Mouse (Mus musculus) midbrain, embryonic 15.5 days (tissue): ENCODE results near the gene Gm525. TPM values are rescaled to one million over a fixed set of nuclear protein-coding genes. Genes with fewer than 3 reads are reported as not detected.
"Not testable (repeated sequence)": the region's sequence is repeated elsewhere in the genome, so short reads cannot be mapped to it uniquely, and the experiment has no call there.

Source experiments
- ATAC-seq: fragments of 200-750 bp; cut with Nextera tagmentation; replicated peaks from 2 replicates; pipeline ENCODE4 v1.8.0; 2017; ENCODE audit warnings: moderate TSS enrichment
- H3K27ac ChIP-seq: fragments of 300-500 bp; sonication (generic); 2 replicates; pipeline ENCODE4 v1.5.1; 2015; ENCODE audit warnings: mild to moderate bottlenecking, inconsistent platforms
- H3K27me3 ChIP-seq: fragments of 300-500 bp; sonication (generic); replicated peaks from 2 replicates; pipeline ENCODE4 v1.6.1; 2015; ENCODE audit warnings: inconsistent platforms
- H3K36me3 ChIP-seq: fragments of 300-500 bp; sonication (generic); replicated peaks from 2 replicates; pipeline ENCODE4 v1.6.1; 2015; ENCODE audit warnings: inconsistent platforms
- H3K4me1 ChIP-seq: fragments of 300-500 bp; sonication (generic); 2 replicates; pipeline ENCODE4 v1.6.1; 2015; ENCODE audit warnings: inconsistent platforms
- H3K4me2 ChIP-seq: fragments of 300-500 bp; sonication (generic); 2 replicates; pipeline ENCODE4 v1.6.1; 2015; ENCODE audit warnings: inconsistent platforms, mild to moderate bottlenecking, moderate library complexity
- H3K4me3 ChIP-seq: fragments of 300-500 bp; sonication (generic); 2 replicates; pipeline ENCODE4 v1.5.1; 2015; ENCODE audit warnings: mild to moderate bottlenecking, inconsistent platforms
- H3K9ac ChIP-seq: fragments of 300-500 bp; sonication (generic); 2 replicates; pipeline ENCODE4 v1.6.1; 2015; ENCODE audit warnings: mild to moderate bottlenecking, inconsistent platforms
- H3K9me3 ChIP-seq: fragments of 300-500 bp; sonication (generic); 2 replicates; pipeline ENCODE4 v1.6.1; 2016; ENCODE audit warnings: inconsistent platforms
- WGBS: fragments of 180-500 bp; shearing (Covaris S2); methylation state at CpG from one replicate; pipeline ENCODE4 v1.1.7; 2015; ENCODE audit warnings: mixed read lengths; 5-methylcytosine and 5-hydroxymethylcytosine counted together
- polyA plus RNA-seq: library from polyadenylated mRNA; unstranded; fragments of >200 nt; fragmentation: Nextera tagmentation; extraction: Ambion mirVana; gene quantifications from 2 replicates; pipeline ENCODE4 v1.2.1, GENCODE M21; 2015

Gm525 gene
- polyA plus RNA-seq, 1 experiment from 2014 or later = not detected

DNA sequence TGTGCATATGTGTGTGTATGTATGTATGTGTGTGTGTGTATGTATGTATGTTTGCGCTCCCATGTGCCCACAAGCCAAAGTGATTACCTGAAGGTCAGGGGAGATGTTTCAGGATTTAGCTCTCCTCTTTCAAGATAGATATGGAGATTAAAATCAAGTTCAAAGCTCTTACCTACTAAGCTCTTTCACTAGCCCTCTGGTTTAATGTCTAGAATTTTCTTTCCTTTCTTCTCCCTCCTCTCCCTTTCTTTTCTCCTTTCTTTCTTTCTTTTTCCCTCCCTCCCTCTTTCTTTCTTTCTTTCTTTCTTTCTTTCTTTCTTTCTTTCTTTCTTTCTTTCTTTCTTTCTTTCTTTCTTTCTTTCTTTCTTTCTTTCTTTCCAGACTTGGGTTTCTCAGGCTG lies 6.9 kb upstream of the Gm525 start, which contains the start of gene Dgke:
Gene Dgke, minus strand, starts transcription at position 101 of the 400 bp plus-strand sequence.
- Histone ChIP-seq H3K27ac (no peak within 1 kb of the TSS), H3K9me3 (no peaks in the 10 kb centered on the region), H3K27me3 (no peaks in the 10 kb centered on the region), H3K4me3 (no peak within 1 kb of the TSS), H3K4me2 (no peak within 1 kb of the TSS), H3K9ac (no peak within 1 kb of the TSS), H3K4me1 (no peaks in the 10 kb centered on the region), H3K36me3 (no peaks in the 10 kb centered on the region)
- ATAC-seq = no peak
- WGBS = 97% methylated on average over 1 of the region's 1 CpGs

DNA sequence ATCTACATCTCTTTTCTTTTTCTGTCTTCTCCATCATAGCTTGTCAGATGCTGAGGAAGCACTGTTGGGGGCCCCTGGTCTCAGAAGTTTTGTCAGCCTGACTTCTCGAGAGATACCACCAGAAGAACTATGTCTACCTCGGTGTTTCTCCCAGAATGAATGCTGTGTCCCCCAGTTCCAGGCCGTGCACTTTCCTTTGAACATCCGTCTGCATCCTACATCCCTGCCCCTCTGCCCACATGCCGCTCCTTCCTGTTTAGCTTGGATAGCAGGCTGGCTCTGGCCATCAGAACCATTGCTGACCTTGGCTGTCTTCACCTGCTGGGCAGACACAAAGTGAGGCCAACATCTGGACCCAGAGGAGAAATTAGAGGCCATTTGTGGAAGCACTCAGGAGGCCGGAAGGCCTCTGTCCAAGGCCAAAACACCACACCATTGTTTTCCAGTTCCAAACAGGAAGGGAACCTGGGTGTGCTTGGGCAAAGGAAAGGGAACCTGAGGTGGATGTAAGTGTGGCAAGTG lies 6.3 kb upstream of the Gm525 start:
- no peaks in the 10 kb centered on the region for H3K4me1 ChIP-seq
- no peak for ATAC-seq
- no peak overlapping the region for H3K4me3 ChIP-seq
- no peak overlapping the region for H3K9ac ChIP-seq
- 69% methylated on average over 6 of the region's 6 CpGs for WGBS
- H3K9me3 ChIP-seq = no peaks in the 10 kb centered on the region
- H3K4me2 ChIP-seq = no peak overlapping the region
- no peaks in the 10 kb centered on the region for H3K27me3 ChIP-seq
- no peaks in the 10 kb centered on the region for H3K36me3 ChIP-seq
- no peak overlapping the region for H3K27ac ChIP-seq

DNA sequence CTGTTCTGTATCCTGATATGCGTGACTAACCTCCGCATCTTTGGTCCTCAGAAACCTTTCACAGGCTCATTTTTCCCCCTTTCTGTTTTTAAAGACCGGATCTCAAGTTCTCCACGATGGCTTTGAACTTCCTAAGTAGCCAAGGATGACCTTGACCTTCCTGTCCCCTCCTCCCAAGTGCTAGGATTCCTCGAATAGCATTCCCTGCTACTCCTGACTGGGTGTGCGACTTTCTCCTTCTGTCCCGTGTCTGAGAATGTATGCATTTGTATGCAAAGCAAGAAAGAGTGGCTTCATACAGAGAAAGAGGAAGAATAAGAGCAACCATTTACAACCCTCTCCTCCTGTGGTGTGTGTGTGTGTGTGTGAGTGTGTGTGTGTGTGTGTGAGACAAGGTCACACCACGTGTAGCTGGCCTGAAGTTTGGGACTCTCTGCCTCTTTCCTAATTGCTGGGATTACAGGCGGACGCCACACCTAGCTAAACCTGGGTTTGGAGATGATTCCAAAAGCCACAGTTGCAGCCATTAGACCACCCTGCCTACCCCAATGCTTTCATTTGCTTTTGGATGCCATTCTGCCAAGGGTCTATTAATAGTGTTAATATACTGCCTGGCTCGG lies 5.7 kb upstream of the Gm525 start:
- H3K27ac ChIP-seq = no peak overlapping the region
- 65% methylated on average over 11 of the region's 11 CpGs for WGBS
- no peaks in the 10 kb centered on the region for H3K27me3 ChIP-seq
- H3K4me1 ChIP-seq = no peaks in the 10 kb centered on the region
- ATAC-seq = no peak
- no peak overlapping the region for H3K9ac ChIP-seq
- H3K36me3 ChIP-seq = no peaks in the 10 kb centered on the region
- no peaks in the 10 kb centered on the region for H3K9me3 ChIP-seq
- no peak overlapping the region for H3K4me2 ChIP-seq
- H3K4me3 ChIP-seq = no peak overlapping the region

DNA sequence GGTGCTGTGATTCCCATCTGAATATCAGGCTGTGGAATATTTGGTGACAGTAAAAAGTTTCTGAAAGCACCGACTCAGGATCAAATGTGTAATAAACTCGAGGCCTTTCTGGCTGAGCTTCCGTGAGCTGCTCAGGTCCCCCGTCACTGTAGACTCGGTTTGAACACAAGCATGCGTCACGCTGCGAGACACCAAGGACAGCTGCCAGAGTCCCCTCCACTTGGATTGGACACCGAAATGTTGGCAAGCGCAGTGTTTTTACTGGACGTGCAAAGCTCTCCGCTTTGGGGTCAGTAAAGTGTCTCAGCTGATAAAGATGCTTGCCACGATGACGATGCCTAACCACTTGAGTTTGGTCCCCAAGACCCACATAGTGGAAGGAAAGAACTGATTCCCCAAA lies 5.0 kb upstream of the Gm525 start:
- no peaks in the 10 kb centered on the region for H3K27me3 ChIP-seq
- no peak for ATAC-seq
- H3K9me3 ChIP-seq = no peaks in the 10 kb centered on the region
- H3K27ac ChIP-seq = no peak overlapping the region
- H3K4me3 ChIP-seq = no peak overlapping the region
- WGBS = 94% methylated on average over 14 of the region's 14 CpGs
- no peaks in the 10 kb centered on the region for H3K4me1 ChIP-seq
- no peak overlapping the region for H3K4me2 ChIP-seq
- no peak overlapping the region for H3K9ac ChIP-seq
- no peaks in the 10 kb centered on the region for H3K36me3 ChIP-seq

DNA sequence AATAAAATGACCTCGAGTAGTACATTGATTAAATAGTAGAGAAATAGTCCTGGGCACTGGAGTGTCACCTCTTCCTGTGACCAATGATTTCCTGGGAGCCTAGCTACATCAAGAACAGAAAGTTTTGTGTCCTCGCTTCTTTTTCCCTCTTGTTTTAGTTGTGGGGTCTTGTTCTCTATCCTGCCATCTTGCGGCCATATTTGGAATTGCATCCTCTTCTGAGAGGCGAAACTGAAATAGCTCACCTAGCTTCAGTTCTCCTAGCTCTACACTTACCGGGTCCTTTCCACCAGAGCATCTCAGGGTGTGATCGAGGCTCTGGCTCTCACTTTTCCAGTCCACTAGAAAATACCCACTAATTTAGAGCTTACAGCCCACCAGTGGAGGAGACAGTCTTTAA lies 4.3 kb upstream of the Gm525 start:
- no peak overlapping the region for H3K4me3 ChIP-seq
- 30% methylated on average over 6 of the region's 6 CpGs for WGBS
- no peaks in the 10 kb centered on the region for H3K4me1 ChIP-seq
- H3K9me3 ChIP-seq = no peaks in the 10 kb centered on the region
- H3K36me3 ChIP-seq = no peaks in the 10 kb centered on the region
- no peak overlapping the region for H3K9ac ChIP-seq
- H3K4me2 ChIP-seq = no peak overlapping the region
- H3K27me3 ChIP-seq = no peaks in the 10 kb centered on the region
- no peak overlapping the region for H3K27ac ChIP-seq
- ATAC-seq = no peak

DNA sequence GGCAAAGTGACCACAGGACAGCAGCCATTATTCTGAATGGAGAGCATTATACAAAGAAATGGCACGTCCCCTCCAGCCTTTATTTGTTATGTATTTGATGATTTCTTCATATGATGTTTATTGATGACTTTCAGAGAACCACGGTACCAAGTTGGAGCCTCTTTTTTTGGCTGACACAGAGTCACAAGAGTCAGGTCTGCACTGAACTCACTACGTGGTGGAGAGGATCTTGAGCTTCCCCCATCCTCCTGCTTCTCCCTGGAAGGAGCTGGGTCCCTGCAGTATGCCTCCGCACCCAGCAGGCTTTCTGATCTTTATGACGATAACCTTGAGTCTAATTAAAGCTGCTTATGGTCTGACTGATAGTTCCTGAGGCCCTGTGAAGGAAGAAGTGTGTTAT lies 2.1 kb upstream of the Gm525 start:
- Histone ChIP-seq H3K9me3 (no peaks in the 10 kb centered on the region), H3K36me3 (no peaks in the 10 kb centered on the region), H3K4me2 (no peak overlapping the region), H3K4me3 (no peak overlapping the region), H3K4me1 (no peaks in the 10 kb centered on the region), H3K9ac (no peak overlapping the region), H3K27me3 (no peaks in the 10 kb centered on the region), H3K27ac (no peak overlapping the region)
- 74% methylated on average over 5 of the region's 5 CpGs for WGBS
- ATAC-seq = no peak

DNA sequence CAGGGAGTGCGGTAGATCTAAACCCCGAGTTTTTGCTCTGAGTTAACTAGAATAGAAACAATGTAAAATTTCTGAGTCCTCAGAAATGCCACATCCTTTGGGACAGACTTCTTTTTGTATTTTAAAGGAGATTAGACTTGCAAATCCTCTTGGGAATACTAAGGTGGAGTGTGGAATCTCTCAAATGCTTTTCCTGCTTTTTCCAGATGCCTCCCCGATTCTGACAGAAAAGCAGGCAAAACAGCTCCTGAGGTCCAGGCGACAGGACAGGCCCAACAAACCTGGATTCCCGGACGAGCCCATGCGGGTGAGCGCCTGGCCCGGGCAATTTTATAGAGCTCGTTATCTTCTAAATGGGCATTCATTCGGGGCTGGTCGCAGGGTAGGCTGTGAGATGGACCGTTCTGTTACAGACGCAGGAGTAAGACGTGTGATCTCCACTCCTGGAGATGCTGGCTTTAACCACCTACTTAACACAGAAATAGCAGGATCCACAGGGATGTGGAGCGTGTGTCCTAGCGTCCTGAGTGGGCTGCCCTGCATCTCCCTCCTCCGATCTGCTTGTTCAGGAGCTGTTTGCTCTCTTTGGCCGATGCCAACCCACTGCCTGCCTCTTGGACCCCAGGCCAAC lies 1.3 kb downstream of the Gm525 start:
- no peak for ATAC-seq
- Histone ChIP-seq H3K9ac (no peak overlapping the region), H3K4me3 (no peak overlapping the region), H3K27ac (no peak overlapping the region), H3K9me3 (no peaks in the 10 kb centered on the region), H3K36me3 (no peaks in the 10 kb centered on the region), H3K4me2 (no peak overlapping the region), H3K4me1 (no peaks in the 10 kb centered on the region), H3K27me3 (no peaks in the 10 kb centered on the region)
- 46% methylated on average over 19 of the region's 19 CpGs for WGBS

DNA sequence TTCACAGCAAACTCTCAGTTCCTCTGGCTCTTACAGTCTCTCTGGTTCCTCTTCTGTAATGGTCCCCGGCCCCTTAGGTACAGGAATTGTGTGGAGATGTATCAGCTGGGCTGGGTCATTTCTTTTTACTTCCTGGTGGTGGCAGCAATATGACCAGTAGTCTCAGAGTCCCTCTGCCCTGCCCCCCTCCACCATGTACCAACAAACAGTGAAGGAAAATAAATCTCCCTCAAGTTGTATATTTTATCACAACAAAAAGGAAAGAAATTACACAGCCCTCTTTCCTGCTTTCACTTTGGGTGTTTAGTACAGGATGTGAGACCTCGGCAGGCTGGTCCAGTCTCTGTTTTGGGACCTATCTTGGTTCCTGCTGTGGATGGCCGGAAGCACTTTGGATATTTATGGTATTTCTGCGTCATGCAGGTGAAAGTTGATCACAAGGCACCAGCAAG lies 2.8 kb downstream of the Gm525 start:
- WGBS = 81% methylated on average over 4 of the region's 4 CpGs
- Histone ChIP-seq H3K9ac (no peak overlapping the region), H3K27me3 (no peaks in the 10 kb centered on the region), H3K4me1 (no peaks in the 10 kb centered on the region), H3K4me3 (no peak overlapping the region), H3K27ac (no peak overlapping the region), H3K9me3 (no peaks in the 10 kb centered on the region), H3K4me2 (no peak overlapping the region), H3K36me3 (no peaks in the 10 kb centered on the region)
- no peak for ATAC-seq

DNA sequence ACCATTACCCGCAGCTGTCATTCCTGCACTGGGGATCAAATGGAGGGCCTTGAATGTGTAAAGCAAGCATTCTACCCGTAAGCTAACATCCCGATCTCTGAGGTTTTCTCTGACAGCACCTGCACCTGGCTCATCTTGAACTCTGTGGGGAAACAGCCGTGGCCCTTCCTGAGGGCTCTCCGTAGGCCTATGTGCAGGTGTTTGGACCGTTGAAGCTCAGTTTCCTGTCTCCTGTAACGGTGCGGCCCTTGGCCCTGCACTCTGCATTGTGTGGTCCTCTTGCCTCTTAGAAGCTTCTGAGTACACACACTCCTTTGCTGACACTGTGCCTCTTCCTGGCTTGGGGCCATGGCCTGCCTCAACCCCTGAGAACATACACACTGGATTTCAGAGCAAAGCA lies 4.0 kb downstream of the Gm525 start:
- Histone ChIP-seq H3K36me3 (no peaks in the 10 kb centered on the region), H3K27ac (no peak overlapping the region), H3K4me1 (no peaks in the 10 kb centered on the region), H3K9me3 (no peaks in the 10 kb centered on the region), H3K9ac (no peak overlapping the region), H3K27me3 (no peaks in the 10 kb centered on the region), H3K4me3 (no peak overlapping the region), H3K4me2 (no peak overlapping the region)
- ATAC-seq = no peak
- 89% methylated on average over 8 of the region's 8 CpGs for WGBS

DNA sequence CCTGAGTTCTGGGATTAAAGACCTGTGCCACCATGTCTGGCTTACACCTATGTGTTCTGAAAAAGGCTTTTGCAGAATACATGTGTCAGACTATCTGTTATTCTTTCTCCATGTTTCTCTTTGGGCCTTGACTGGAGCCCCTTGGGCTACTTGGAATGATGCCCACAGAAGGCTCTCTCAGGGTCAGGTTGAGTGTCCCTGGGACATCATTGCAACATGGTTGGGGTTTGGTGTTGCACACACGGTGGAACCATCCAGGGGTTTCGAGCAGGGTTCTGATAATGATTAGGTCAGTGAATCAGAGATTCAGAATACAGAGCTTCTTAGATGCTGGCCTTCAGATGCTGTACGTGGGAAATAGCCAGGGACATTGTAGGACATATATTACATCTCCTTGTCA lies 4.7 kb downstream of the Gm525 start:
- WGBS = 87% methylated on average over 3 of the region's 3 CpGs

DNA sequence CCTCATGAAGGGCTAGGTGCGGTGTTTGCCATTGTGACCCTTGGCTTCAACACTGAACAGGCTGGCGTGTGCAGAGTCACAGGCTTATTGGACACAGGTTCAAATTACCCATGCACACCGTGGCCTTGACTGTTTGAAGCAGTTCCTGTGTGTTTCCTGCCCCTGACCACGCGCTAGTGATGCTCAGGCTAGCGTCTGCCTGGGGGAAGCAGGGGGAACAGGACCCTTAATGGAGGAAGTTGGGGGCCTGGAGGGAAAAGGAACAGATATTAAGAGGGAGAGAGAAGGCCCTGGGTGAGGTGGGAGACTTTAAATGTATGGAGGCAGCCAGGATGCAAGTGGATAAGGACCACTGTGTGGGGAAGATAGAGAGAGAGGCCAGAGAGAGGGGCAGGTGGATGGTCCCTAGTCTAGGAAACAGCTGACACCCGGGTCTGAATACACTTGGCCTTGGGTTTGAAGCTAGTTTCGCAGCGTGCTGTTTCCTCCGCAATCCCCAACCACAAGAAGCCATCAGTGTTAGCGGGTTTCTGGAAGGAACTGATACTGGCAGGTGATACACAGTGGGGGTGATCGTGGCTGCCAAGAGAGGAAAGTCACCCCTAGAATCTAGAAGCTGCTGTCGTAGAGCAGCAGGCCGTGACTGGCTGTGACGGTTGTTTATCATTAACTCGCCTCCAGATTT lies 5.5 kb downstream of the Gm525 start:
- Histone ChIP-seq H3K9ac (no peak overlapping the region), H3K9me3 (no peaks in the 10 kb centered on the region), H3K4me2 (no peak overlapping the region), H3K36me3 (no peaks in the 10 kb centered on the region), H3K4me1 (no peaks in the 10 kb centered on the region), H3K4me3 (no peak overlapping the region), H3K27ac (no peak overlapping the region), H3K27me3 (no peaks in the 10 kb centered on the region)
- ATAC-seq = no peak
- WGBS = 86% methylated on average over 16 of the region's 16 CpGs

More for the DNA sequence above, 4.7 kb downstream of the Gm525 start:
- Histone ChIP-seq H3K9ac (no peak overlapping the region), H3K4me1 (no peaks in the 10 kb centered on the region), H3K9me3 (no peaks in the 10 kb centered on the region), H3K36me3 (no peaks in the 10 kb centered on the region), H3K27me3 (no peaks in the 10 kb centered on the region), H3K4me3 (no peak overlapping the region), H3K27ac (no peak overlapping the region), H3K4me2 (no peak overlapping the region)
- ATAC-seq = no peak

DNA sequence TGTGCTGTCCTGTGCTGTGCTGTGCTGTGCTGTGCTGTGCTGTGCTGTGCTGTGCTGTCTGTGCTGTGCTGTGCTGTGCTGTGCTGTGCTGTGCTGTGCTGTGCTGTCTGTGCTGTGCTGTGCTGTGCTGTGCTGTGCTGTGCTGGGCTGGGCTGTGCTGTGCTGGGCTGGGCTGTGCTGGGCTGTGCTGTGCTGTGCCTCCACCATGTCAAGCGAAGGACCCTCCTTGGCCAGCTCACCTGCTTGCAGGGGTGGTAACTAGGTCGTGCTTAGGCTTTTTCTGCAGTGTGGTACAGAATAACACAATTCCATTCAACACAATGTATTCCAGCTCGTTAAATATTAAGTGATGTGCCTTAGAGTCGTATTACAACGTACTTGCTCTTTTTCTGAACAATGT lies 8.3 kb downstream of the Gm525 start:
- WGBS = 71% methylated on average over 5 of the region's 5 CpGs
- not testable (repeated sequence) for H3K4me2 ChIP-seq, H3K36me3 ChIP-seq, H3K4me1 ChIP-seq, ATAC-seq, H3K9ac ChIP-seq, H3K4me3 ChIP-seq, H3K9me3 ChIP-seq, H3K27ac ChIP-seq, H3K27me3 ChIP-seq
